Mouse (Mus musculus) ovary, postnatal 10 days (tissue): ENCODE data around the gene Olfr1062.
"Not testable (repeated sequence)": the region's sequence is repeated elsewhere in the genome, so short reads cannot be mapped to it uniquely, and the experiment has no call there.

Source experiments
- DNase-seq: peaks from one replicate; pipeline ENCODE4 v3.0.0; 2022; ENCODE audit warnings: low spot score

The Olfr1062 gene

DNA sequence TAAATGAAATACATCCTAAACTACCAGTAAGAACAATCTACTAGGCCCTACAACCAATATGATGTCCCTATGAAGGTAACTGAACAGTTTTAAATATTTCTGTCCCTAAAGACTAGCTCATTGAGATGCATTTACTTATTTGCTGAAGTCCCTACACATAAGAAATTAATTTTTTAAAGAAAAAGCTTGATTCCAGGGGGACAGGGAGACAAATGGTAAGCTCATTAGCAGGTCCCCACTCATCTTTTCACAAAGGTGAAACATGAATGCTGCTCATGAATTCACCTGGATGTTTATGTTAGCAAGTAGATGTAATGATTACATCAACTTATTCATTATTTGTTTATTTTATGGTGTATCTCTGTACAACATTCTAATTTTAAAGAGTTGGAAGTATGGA, at the start of gene Olfr1062:
Olfr1062 (minus strand) TSS at position 101 of the 400 bp plus-strand sequence.
- DNase-seq = not testable (repeated sequence)

- peak; percentile 26 for DNase-seq
Measured at GRCm38 (mm10) chr2:86464442-86465109, 38.0 kb upstream of the Olfr1062 start.

GRCm38 (mm10) chr2:86460434-86460833, 33.9 kb upstream of the Olfr1062 start:
- DNase-seq = no peak

DNA sequence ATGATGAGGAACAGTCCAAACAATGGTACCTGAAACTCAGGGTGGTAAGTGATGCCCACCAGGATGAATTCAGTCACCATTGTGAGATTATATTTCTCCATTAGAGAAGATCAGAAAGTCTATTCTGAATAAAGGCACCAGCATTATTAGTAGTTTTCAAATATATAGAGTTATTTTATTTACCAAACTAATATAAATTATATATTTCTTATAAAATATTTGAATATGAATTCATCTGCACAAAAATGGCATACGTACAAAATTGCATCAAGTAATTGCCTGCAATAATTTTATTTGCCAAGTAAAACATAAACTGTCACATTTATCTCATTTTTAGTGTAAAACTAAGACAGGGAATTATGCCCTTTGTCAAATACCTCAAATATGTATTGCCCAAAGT, 29.6 kb upstream of the Olfr1062 start, which contains the start of gene Olfr1066:
Olfr1066 (minus strand) TSS at position 101 of the 400 bp plus-strand sequence.
- no peak for DNase-seq

DNA sequence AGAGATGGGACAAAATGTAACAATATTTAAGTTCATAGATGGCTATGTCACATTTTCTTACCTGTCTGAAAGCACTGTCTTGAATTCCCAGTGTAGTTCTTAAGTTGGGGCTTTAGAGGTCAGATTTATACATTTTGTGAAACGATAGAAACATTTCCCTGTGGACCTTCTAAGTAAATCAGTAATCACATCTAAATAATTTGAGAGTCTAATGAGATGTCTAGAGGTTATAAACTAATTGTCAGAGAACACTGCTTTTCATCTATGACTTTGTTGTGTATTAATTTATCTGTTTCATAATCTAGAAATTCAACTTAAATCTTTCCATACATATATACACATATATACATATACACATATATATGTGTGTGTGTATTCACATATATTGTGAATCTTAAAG, 23.9 kb upstream of the Olfr1062 start, which contains the start of gene Olfr1065:
Olfr1065 (minus strand) TSS at position 101 of the 400 bp plus-strand sequence.
- not testable (repeated sequence) for DNase-seq

DNA sequence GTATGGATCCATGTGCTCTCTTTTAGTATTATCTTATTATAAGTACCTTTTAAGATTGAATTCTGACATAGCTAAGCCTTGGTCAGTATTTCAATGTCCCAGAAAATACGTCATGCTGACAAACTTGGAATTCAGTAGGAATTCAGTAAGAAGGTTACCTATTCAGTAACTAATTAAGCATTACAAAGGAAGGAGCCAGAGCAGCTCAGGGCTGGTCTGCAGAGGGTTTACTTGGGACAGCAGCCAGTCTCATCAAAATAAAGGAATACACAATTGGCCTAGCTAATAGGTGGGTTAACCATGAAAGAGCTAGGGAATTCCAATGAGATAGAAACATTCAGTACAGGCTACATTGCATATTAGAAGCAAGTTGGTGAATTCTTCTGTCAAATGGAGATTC, 15.6 kb upstream of the Olfr1062 start:
- not testable (repeated sequence) for DNase-seq

- not testable (repeated sequence) for DNase-seq
Measured at GRCm38 (mm10) chr2:86428511-86428910, 2.0 kb upstream of the Olfr1062 start.

- no peak for DNase-seq
Measured at GRCm38 (mm10) chr2:86413950-86414349, 12.6 kb downstream of the Olfr1062 start, which contains the start of gene Olfr1061. Olfr1061 (minus strand) TSS chr2:86414050.

DNA sequence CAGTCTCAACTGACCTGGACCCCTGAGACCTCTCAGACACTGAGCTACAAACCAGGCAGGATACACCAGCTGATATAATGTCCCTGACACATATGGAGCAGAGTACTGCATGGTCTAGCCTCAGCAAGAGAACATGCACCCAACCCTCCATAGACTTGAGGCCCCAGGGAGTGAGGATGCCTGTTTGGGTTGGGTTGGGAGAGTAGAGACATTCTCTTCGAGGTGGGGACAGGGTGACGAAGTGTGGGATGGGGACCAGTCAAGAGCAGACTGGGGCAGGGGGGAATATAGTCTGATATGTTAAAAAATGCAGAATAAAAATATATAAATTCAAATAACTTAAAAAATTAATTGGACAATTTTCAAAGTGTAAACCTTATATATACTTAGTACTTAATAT, 31.4 kb downstream of the Olfr1062 start:
- no peak for DNase-seq

GRCm38 (mm10) chr2:86388461-86388860, 38.1 kb downstream of the Olfr1062 start, which contains the start of gene Olfr1058:
Olfr1058 (minus strand) TSS chr2:86388561.
- not testable (repeated sequence) for DNase-seq

DNA sequence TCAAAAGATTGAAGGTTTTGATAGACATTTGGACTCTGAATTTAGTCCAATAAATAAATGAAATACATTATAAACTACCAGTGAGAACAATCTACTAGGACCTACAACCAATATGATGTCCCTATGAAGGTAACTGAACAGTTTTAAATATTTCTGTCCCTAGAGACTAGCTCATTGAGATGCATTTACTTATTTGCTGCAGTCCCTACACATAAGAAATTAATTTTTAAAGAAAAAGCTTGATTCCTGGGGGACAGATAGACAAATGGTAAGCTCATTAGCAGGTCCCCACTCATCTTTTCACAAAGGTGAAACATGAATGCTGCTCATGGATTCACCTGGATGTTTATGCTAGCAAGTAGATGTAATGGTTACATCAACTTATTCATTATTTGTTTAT, 48.3 kb downstream of the Olfr1062 start, which contains the start of gene Olfr1057:
Olfr1057 (minus strand) TSS at position 101 of the 400 bp plus-strand sequence.
- no peak for DNase-seq
